Mouse (Mus musculus) adrenal gland, adult 18-20 months (tissue): ENCODE data around the gene Lhx4. TPM values are rescaled to one million over a fixed set of nuclear protein-coding genes. Genes with fewer than 3 reads are reported as not detected.

Experiments used
- DNase-seq, 2 experiments: peaks; one replicate each; pipeline ENCODE4 v3.0.0; 2021 to 2022; ENCODE audit warnings: low spot score in 2 of 2
- long read RNA-seq, 2 experiments: library from polyadenylated mRNA; stranded (forward); transcript quantifications; one replicate each; pipeline ENCODE4 v2.0.0; 2021
- total RNA-seq, 2 experiments: library from RNA; stranded (reverse); gene quantifications; 1 replicate in 1 of 2; 2 replicates in 1 of 2; pipeline ENCODE4 v1.2.3; 2021

Gene Lhx4
- total RNA-seq = under 1 TPM in 1 of 2 experiments, not detected in 1; 0.06 TPM
- long read RNA-seq, experiment 1 = 0 reads
- long read RNA-seq, experiment 2 = 0 reads

- DNase-seq = no peak
Observed at GRCm38 (mm10) chr1:155751484-155752255, at the start of gene Lhx4. Gene Lhx4, minus strand, starts transcription at chr1:155751684.

- DNase-seq = no peak
Observed at GRCm38 (mm10) chr1:155798000-155798399, 46.5 kb upstream of the Lhx4 start.

DNA sequence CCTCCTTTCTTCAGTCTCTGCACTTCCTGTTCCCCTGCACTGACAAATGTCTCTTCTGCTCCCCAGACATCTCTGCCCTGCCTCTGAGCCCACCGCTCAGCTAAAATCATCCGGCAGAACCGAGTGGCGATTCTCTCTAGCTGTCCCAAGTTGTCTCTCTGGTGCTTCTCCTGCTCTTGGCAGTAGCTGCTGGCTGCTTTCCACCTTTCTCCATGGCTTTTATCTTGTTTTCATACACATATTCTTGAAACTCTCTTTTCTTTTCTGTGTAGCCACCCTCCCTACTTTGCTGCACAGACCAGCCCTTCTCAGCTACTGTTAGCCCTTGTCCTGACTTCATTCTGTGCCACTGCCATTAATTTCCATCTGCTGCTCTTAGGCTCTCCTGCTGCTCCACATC is 45.9 kb upstream of the Lhx4 start:
- no peak for DNase-seq

DNA sequence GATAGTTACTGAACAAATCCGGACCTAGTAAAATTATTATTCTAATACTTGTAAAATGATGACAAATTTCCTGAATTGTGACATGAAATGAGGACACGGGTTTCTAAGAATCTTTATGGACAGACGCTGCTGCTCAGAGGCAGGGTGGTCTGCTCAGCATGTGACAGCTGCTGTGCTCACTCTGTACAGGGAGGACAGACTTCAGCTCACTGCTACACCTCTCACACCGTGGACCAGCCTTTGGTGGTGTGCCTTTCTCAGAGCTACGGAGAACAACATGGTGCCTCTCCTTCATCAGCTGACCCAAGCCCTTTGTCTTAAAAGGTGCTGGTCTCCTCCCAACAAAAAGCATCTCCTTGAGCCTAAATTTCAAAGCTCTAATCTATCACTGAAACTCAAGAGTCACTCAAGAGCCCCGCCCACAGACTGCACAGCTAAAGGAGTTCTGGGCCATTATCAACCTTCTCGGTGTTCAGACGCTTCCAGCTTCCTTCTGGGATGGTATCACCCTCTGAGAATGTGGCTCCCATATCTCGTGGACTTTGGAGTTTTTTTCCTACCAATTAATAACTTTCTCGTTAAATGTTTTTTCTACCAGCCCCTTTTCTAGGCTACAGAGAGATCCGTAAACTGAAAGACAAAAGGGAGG is 45.4 kb upstream of the Lhx4 start:
- no peak for DNase-seq

DNA sequence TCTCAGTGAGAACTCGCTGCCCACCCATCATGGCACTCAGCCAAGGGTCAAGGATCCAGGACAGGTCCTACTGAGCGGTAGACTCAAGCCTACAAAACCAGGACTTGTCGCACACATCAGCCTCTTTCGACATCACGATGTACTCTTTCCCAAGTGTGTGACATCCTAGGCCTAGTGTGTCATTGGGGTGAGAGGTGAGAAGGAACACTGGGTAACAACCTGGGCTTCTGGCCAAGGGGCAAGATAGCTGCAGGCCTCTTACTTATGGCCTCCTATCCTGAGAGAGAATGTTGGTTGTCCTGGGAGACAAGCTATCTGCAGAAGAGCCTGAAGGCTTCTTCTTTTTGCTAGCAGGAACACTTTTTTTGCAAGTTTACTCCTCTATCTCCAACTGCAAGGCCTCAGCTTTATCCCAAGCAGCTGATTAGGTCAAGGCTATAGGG is 44.3 kb upstream of the Lhx4 start:
- DNase-seq = peak; percentile 38 to 41

DNA sequence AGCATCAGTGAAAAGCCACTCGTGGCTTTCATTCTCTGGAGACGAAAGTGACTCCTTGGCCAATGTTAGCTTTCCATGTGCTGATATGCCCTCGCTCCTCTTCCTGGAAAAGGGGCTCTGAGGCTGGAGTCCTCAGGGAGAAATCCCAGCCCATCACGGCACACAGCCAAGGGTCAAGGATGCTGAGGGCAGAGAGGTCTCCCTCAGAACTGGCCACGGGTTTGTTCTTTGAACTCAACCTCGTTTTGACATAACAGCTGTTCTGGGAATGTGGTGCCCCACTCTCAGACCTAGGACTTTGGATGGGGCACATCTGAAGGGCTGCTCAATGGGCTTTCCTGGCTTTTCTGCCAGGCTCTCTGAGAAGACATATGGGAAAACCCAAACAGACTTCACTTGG is 43.4 kb upstream of the Lhx4 start:
- no peak for DNase-seq

- DNase-seq = no peak
Observed at GRCm38 (mm10) chr1:155791919-155792318, 40.4 kb upstream of the Lhx4 start.

DNA sequence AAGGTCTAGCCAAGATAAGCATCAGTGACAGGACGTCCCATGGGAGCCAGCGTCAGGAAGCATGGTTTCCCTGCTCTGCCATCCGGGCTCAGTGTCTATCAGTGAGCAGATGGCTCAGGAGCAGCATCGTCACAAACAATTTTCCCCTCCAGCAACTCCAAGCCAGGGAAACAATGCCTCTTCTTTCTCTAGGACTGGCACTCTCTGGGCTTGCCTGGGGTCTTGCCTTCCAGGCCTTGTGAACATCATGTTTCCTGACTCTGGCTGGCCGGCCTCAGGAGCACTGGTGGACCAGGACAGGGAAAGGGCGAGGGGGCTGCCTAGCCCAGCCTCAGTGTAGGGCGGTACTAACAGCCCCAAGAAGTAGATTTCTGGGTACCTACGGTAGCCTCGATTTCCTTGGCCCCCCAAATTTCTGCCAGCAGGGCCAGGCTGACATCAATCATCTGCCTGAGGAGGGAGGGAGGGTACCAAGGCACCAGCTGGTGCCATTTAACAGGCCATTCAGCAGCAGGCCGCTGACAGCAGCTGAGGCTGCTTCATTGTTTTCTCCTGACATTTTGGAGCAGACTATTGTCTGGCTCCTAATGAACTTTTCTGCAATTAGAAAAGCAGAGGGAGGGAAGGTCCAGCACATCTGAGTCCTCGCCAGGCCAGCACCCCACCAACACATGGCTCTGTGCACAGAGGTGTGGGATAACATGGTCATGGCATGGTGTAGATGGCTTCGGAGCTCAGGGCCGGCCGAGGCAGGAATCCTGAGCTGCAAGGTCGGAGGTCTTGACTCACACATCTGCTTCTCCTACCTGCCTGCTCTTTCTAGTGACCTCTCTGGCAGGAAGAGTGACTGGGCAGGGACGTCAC is 38.9 kb upstream of the Lhx4 start:
- no peak for DNase-seq

GRCm38 (mm10) chr1:155785886-155786285 is 34.4 kb upstream of the Lhx4 start:
- no peak for DNase-seq

- DNase-seq = peak; percentile 35 to 54
Observed at GRCm38 (mm10) chr1:155784343-155785205, 33.1 kb upstream of the Lhx4 start.

DNA sequence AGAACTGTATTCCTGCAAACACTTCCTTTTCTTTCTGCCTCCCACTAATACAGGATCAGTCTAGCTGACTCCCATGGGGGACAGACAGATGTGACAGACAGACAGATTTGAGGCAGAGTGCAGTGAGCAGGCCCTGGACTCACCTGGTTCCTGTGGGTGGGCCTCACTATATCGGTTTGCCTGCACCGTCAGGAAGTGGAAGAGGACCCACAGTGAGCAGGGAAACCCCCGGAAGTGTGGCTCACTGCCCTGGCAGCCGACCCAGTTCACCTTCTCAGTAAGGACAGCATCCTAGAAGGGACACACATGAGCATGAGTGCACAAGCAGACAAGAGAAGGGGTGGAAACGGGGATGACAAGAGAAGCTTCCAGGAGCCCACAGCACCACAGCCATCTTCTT is 30.9 kb upstream of the Lhx4 start:
- DNase-seq = no peak

GRCm38 (mm10) chr1:155777641-155778625 is 26.4 kb upstream of the Lhx4 start:
- no peak for DNase-seq

DNA sequence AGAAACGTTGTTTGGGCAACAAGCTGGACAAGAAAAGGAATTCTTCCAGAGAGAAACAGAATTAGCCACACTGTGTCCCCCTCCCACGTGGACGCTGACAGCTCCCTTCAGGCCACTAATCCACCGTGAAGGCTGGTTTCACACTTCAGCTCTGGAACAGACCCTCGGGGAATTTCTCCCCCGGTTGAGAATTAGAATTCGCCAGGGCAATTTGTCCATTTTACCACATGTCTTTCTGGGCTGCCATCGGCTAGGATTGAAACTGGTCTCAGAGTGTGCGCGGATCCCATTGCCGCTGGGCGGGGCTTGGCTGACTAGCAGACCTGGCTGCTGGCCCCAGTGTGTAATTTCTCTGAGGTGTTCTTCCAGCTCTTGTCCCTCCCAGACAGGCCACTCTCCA is 7.7 kb upstream of the Lhx4 start:
- DNase-seq = no peak

- no peak for DNase-seq
Observed at GRCm38 (mm10) chr1:155758711-155759110, 7.2 kb upstream of the Lhx4 start.

DNA sequence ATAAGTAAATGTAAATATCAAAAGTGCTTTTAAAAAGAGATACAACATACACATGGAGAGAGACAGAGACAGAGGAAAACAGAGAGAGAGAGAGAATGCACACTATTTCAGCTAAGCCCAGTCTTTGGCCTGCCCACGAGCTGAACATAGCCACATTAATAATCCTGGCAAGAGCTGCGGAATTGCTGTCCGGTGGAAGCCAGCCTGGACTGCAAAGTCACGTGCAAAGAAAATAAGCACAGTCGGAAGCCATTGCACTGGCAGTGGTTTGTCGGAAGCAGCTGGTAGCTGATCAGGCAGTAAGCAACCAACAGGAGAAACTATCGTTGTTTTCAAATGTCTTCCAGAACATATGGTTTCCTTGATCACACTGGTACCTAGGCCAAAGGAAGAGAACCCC is 6.1 kb upstream of the Lhx4 start:
- DNase-seq = no peak

- no peak for DNase-seq
Observed at GRCm38 (mm10) chr1:155753411-155753810, 1.9 kb upstream of the Lhx4 start.

DNA sequence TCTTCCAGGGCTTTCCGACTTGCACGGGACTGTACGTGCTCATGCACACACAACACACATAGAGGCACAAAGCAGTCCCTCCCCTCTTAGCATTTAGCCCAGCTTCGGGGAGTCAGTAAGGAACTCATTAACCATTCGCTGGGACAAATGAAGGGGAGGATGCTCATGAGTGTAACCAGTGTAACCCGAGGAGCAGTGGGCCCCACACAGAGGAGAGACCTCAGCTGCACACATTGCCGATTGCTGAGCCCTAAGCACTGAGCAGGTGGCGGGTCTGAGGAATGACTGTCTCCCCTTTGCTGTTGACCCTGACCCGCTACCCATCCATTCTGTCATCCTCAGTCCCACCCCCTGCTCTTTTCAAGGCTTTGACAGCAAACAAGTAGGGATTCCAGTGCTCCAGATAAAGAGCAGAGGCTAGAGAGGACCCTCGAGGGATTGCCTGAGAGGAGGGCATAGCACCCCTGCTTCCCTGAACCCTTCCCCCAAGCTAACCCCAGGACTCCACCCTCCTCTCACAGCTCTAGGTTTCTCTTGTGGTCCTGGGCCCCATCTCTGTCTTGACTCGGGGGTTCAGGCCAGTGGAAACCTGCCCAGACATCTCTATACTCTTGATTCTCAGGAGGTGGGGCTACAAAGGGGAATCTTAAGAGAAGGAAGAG is 836 bp downstream of the Lhx4 start:
- no peak for DNase-seq

- DNase-seq = no peak
Observed at GRCm38 (mm10) chr1:155747911-155748310, 3.6 kb downstream of the Lhx4 start.

GRCm38 (mm10) chr1:155747011-155747410 is 4.5 kb downstream of the Lhx4 start:
- no peak for DNase-seq
